Mouse (Mus musculus) liver, embryonic 11.5 days (tissue): ENCODE data around the gene Olfr983. TPM values are rescaled to one million over a fixed set of nuclear protein-coding genes. Genes with fewer than 3 reads are reported as not detected.

Experiments used
- ATAC-seq: fragments of 200-750 bp; cut with Nextera tagmentation; replicated peaks from 2 replicates; pipeline ENCODE4 v1.8.0; 2017; ENCODE audit warnings: moderate number of reproducible peaks, mild to moderate bottlenecking, moderate TSS enrichment, moderate library complexity; ENCODE audit not compliant: low FRiP score
- DNase-seq: peaks from one replicate; pipeline ENCODE4 v3.0.0-alpha.2; 2017; ENCODE audit warnings: low spot score
- H3K27ac ChIP-seq: fragments of 300-500 bp; sonication (generic); 2 replicates; pipeline ENCODE4 v1.5.1; 2014; ENCODE audit warnings: mild to moderate bottlenecking, low read depth, low read length, control low read depth
- H3K27me3 ChIP-seq: fragments of 300-500 bp; sonication (generic); replicated peaks from 2 replicates; pipeline ENCODE4 v1.6.1; 2014; ENCODE audit warnings: low read length, mixed read lengths; ENCODE audit not compliant: control insufficient read depth, insufficient read depth
- H3K36me3 ChIP-seq: fragments of 300-500 bp; sonication (generic); 2 replicates; pipeline ENCODE4 v1.6.1; 2014; ENCODE audit warnings: mild to moderate bottlenecking, low read length, moderate library complexity, mixed read lengths; ENCODE audit not compliant: control insufficient read depth, insufficient read depth
- H3K4me1 ChIP-seq: fragments of 300-500 bp; sonication (generic); replicated peaks from 2 replicates; pipeline ENCODE4 v1.6.1; 2014; ENCODE audit warnings: low read length, mixed read lengths; ENCODE audit not compliant: control insufficient read depth, insufficient read depth
- H3K4me2 ChIP-seq: fragments of 300-500 bp; sonication (generic); 2 replicates; pipeline ENCODE4 v1.6.1; 2014; ENCODE audit warnings: mild to moderate bottlenecking, control low read depth, moderate library complexity
- H3K4me3 ChIP-seq: fragments of 300-500 bp; sonication (generic); 2 replicates; pipeline ENCODE4 v1.5.1; 2014; ENCODE audit warnings: low read depth, low read length, control low read depth
- H3K9ac ChIP-seq: fragments of 300-500 bp; sonication (generic); 2 replicates; pipeline ENCODE4 v1.6.1; 2014; ENCODE audit warnings: low read depth, low read length, control low read depth
- H3K9me3 ChIP-seq: fragments of 300-500 bp; sonication (generic); 2 replicates; pipeline ENCODE4 v1.6.1; 2016; ENCODE audit warnings: low read length, inconsistent platforms, mixed read lengths; ENCODE audit not compliant: control insufficient read depth
- WGBS: fragments of 180-500 bp; shearing (Covaris S2); extraction: QIAGEN DNeasy Blood & Tissue Kit; methylation state at CpG from one replicate; pipeline ENCODE4 v1.1.7; 2014; 5-methylcytosine and 5-hydroxymethylcytosine counted together
- polyA plus RNA-seq: library from polyadenylated mRNA; unstranded; fragments of >200 nt; fragmentation: Nextera tagmentation; extraction: Ambion mirVana; gene quantifications from 2 replicates; pipeline ENCODE4 v1.2.1, GENCODE M21; 2014

Gene Olfr983
- not detected in 2 replicates for polyA plus RNA-seq

DNA sequence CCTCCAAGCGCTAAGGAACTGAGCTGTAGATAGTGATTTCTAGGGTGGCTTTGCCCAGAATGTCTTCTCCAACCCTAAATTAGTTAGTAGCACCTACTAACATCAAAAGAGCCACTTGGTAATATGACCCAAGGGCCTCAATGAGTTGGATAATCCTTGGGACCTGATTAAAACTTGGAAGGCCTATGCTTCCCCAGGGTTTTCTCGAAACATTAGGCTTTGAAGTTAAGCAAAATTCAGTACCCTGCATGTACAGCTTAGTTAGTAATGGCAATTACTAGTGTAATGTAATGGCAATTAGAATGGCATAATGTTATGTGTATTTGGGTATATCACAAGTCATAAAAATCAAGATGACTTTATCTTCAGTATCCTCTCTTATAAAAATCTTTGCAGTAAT, at the start of gene Olfr983:
Gene Olfr983, minus strand, starts transcription at position 101 of the 400 bp plus-strand sequence.
- no peak for ATAC-seq
- no peak within 1 kb of the TSS for H3K4me3 ChIP-seq
- H3K9ac ChIP-seq, result no peak within 1 kb of the TSS
- H3K36me3 ChIP-seq, result no peaks in the 10 kb centered on the region
- H3K27me3 ChIP-seq, result no peaks in the 10 kb centered on the region
- no peak for DNase-seq
- H3K9me3 ChIP-seq, result no peaks in the 10 kb centered on the region
- no peak within 1 kb of the TSS for H3K4me2 ChIP-seq
- no peaks in the 10 kb centered on the region for H3K4me1 ChIP-seq
- 77% methylated on average over 2 of the region's 2 CpGs for WGBS
- H3K27ac ChIP-seq, result no peak within 1 kb of the TSS

DNA sequence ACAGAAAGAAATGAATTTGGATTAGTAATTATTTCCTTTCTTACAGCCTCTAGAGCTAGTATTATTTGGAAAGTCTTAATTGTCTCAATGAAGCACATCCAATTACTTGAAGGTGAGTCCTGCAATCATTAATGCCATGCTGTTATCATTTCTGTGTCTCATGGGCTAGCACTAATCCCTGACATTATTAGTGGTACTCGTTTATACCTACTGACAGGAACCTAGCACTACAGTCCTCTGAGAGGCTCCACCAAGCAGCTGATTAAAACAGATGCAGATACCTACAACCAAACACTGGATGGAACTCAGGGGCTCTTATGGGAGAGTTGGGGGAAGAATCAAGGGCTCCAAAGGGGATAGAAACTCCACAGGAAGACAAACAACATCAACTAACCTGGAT, 48.1 kb upstream of the Olfr983 start:
- ATAC-seq (no peak), DNase-seq (no peak)
- Histone ChIP-seq H3K4me3 (no peak overlapping the region), H3K9ac (no peak overlapping the region), H3K9me3 (no peaks in the 10 kb centered on the region), H3K27ac (no peak overlapping the region), H3K27me3 (no peaks in the 10 kb centered on the region), H3K36me3 (no peaks in the 10 kb centered on the region), H3K4me1 (no peaks in the 10 kb centered on the region), H3K4me2 (no peak overlapping the region)
- 67% methylated on average over 1 of the region's 1 CpGs for WGBS

DNA sequence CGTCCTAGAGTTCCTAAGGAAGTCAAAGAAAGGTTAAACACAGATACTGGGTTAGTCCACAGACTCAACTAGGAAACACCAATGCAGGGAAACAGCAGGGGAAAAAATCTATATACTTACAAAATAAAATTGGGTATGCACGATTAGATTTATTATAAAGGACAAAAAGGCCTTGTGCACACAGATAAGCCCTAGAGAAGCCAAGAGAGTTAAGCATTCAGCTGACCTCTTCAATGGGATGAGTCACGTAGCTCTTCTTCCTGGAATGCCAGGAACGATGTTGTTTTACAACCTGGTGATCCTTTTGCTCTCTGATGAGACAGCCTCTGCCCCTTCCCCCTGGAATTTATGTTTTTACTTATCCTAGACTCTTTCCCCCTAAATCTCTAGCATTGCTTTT, 46.1 kb upstream of the Olfr983 start:
- 56% methylated on average over 4 of the region's 4 CpGs for whole genome bisulfite sequencing
- H3K36me3 ChIP-seq, result no peaks in the 10 kb centered on the region
- H3K9me3 ChIP-seq, result no peaks in the 10 kb centered on the region
- no peaks in the 10 kb centered on the region for H3K4me1 ChIP-seq
- H3K27ac ChIP-seq, result no peak overlapping the region
- DNase-seq (no peak), ATAC-seq (no peak)
- H3K4me3 ChIP-seq, result no peak overlapping the region
- H3K4me2 ChIP-seq, result no peak overlapping the region
- H3K27me3 ChIP-seq, result no peaks in the 10 kb centered on the region
- no peak overlapping the region for H3K9ac ChIP-seq

DNA sequence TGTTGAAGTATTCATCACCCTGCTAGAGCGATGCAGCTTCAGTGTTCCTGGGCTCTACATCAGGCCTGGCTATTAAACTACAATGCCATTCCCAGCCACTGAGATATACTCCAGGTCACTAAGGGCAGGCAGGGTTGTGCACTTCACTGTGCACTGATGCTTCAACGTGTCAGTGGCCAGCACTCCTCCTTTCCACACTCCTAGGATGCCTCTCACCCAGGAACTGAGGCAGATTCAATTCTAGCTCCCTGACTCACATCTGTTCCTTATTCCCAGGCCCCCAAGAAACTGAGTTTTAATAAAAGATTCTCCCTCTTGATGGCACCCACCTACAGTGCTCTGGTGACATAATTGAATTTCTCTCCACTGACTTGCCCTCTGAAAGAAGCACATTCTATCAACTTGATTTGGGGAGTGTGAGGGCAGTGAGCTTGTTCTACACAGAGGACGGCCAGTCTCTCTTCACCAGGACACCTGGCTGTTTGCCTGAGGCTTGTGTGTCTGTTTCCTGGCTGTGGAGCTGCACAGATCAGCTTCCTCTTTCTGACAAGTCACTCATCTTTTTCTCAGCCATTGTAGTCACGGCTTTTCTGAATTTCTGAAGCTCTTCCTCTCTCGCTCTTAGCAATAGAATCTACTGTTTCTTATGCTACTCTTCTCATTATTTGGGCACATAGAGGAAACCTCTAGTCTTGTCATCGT, 43.7 kb upstream of the Olfr983 start:
- Histone ChIP-seq H3K9me3 (no peaks in the 10 kb centered on the region), H3K4me3 (no peak overlapping the region), H3K9ac (no peak overlapping the region), H3K27me3 (no peaks in the 10 kb centered on the region), H3K4me1 (no peaks in the 10 kb centered on the region), H3K27ac (no peak overlapping the region), H3K4me2 (no peak overlapping the region), H3K36me3 (no peaks in the 10 kb centered on the region)
- DNase-seq, result no peak
- 63% methylated on average over 6 of the region's 6 CpGs for WGBS
- no peak for ATAC-seq

DNA sequence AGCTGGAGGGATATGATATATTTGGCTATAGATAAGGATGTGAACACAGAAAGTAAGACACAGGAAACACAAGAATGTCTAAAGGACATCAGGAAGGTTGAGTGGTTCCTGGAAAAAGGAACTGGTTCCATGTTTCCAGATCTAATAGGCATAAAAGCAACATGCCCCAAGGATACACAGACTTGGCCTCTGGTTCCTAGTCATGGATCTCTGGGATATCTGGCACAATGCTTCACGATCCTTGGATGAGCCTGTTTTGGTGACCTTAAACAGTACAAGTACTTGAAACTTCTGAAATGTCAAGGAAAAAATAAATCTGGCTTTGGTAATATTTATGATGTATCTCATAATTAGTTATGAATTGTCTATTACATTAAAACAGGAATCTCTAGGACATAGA, 37.2 kb upstream of the Olfr983 start:
- Histone ChIP-seq H3K4me3 (no peak overlapping the region), H3K27me3 (no peaks in the 10 kb centered on the region), H3K27ac (no peak overlapping the region), H3K9ac (no peak overlapping the region), H3K9me3 (no peaks in the 10 kb centered on the region), H3K4me2 (no peak overlapping the region), H3K4me1 (no peaks in the 10 kb centered on the region), H3K36me3 (no peaks in the 10 kb centered on the region)
- whole genome bisulfite sequencing, result 73% methylated on average over 1 of the region's 1 CpGs
- no peak for DNase-seq
- no peak for ATAC-seq

DNA sequence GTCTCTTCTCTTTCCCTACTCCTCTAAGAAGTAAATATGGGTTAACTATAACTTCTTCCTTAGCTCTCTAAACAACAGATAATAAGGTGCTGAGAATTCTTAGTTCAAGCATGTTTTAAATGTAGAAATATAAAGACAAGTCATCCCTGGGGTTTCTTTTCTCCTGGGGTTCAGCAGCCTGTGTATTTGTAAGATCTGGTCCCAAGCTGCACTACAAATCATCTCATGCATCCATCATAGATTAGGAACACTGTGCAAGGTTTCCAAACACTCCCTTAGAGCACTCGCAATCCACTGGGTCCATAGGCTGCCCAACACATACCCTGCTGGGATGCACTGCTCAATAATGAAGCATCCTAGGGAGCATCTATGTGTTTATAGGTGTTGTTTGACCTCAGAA, 36.7 kb upstream of the Olfr983 start, which contains the start of gene Olfr985:
Gene Olfr985, minus strand, starts transcription at position 101 of the 400 bp plus-strand sequence.
- H3K4me3 ChIP-seq, result no peak within 1 kb of the TSS
- H3K36me3 ChIP-seq, result no peaks in the 10 kb centered on the region
- DNase-seq, result no peak
- 74% methylated on average over 1 of the region's 1 CpGs for WGBS
- no peaks in the 10 kb centered on the region for H3K4me1 ChIP-seq
- H3K9ac ChIP-seq, result no peak within 1 kb of the TSS
- ATAC-seq, result no peak
- no peaks in the 10 kb centered on the region for H3K27me3 ChIP-seq
- no peaks in the 10 kb centered on the region for H3K9me3 ChIP-seq
- H3K27ac ChIP-seq, result no peak within 1 kb of the TSS
- no peak within 1 kb of the TSS for H3K4me2 ChIP-seq

DNA sequence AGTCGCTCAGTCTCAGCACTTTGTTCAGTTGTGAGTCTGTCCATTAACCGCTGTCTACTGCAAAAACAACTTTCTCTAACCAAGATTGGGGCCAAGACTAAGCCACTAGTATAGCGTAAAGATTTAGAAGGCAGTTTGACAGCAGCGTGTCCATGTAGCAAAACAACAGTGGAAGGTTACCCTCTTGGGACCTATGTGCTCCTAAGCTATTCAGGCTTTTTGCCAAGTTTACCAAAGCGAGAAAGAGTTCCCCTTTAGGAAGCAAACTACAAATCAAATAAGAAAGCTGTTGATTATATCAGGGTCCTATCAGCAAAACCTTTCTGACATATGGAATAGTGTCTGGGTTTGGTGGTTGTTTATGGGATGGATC, 23.9 kb upstream of the Olfr983 start:
- Histone ChIP-seq H3K9me3 (no peaks in the 10 kb centered on the region), H3K4me1 (no peaks in the 10 kb centered on the region), H3K36me3 (no peaks in the 10 kb centered on the region), H3K4me2 (no peak overlapping the region), H3K4me3 (no peak overlapping the region), H3K27me3 (no peaks in the 10 kb centered on the region), H3K27ac (no peak overlapping the region), H3K9ac (no peak overlapping the region)
- DNase-seq, result no peak
- ATAC-seq, result no peak
- WGBS, result 79% methylated on average over 5 of the region's 5 CpGs

DNA sequence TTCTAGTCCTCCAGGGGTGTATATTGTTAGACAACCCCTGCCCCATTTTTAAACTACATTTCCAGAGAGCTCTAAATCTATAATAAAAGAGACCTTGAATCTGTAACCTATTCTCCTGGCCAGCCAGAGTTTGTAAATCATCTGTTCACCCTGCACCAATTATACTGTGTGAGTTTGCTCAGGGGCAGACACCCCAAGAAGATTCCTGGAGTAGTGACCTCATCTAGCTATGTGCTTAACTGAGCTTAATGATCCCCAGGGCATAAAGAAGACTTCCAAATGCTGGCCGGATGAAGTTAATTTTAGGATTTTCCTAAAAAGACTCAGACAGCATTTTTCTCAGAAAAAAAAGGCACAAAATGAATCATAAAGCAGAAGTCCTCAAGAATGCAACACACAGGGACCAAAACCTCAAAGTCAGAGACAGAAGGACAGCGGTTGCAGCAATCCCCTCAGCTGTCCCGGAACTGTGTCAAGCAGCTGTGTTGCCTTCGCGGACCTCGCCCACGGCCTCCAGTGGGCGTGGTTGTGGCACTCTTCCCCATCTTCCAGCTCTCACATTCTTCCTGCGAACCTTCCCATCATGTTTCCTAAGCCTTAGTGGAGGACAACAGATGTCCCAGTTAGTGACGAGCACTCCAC, 23.4 kb upstream of the Olfr983 start:
- H3K9me3 ChIP-seq, result no peaks in the 10 kb centered on the region
- H3K27ac ChIP-seq, result no peak overlapping the region
- ATAC-seq (no peak), DNase-seq (no peak)
- H3K4me2 ChIP-seq, result no peak overlapping the region
- no peaks in the 10 kb centered on the region for H3K4me1 ChIP-seq
- H3K9ac ChIP-seq, result no peak overlapping the region
- WGBS, result 43% methylated on average over 10 of the region's 10 CpGs
- H3K27me3 ChIP-seq, result no peaks in the 10 kb centered on the region
- no peak overlapping the region for H3K4me3 ChIP-seq
- H3K36me3 ChIP-seq, result no peaks in the 10 kb centered on the region

DNA sequence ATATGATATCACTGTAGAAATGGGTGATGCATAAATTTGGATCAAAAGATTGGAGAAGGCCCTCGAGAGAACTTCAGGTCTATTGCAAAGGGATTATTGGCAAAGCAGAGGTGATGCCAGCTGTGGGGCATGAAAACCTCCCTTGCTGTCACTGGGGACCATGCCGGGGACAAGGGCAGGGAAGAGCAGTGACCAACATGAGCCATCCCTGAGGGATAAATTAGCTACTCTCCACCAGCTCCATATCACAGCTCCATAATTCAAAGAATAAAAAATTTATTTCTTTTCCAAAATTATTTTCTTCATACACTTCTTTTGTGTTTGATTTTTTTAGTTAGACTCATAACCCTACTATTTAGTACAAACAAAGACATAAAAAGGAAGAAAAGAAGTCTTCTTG, 20.7 kb upstream of the Olfr983 start, which contains the start of gene Olfr984:
Gene Olfr984, minus strand, starts transcription at position 101 of the 400 bp plus-strand sequence.
- DNase-seq, result no peak
- Histone ChIP-seq H3K27me3 (no peaks in the 10 kb centered on the region), H3K4me1 (no peaks in the 10 kb centered on the region), H3K27ac (no peak within 1 kb of the TSS), H3K9ac (no peak within 1 kb of the TSS), H3K9me3 (no peaks in the 10 kb centered on the region), H3K4me3 (no peak within 1 kb of the TSS), H3K36me3 (no peaks in the 10 kb centered on the region), H3K4me2 (no peak within 1 kb of the TSS)
- no peak for ATAC-seq
- 83% methylated on average over 2 of the region's 2 CpGs for WGBS
